Mouse (Mus musculus) lung, postnatal 10 days (tissue): ENCODE data around the gene Adam8.

Source experiments
- DNase-seq: peaks from one replicate; pipeline ENCODE4 v3.0.0; 2021

The Adam8 gene

GRCm38 (mm10) chr7:139992406-139992805 lies at the start of gene Adam8:
TSS of gene Adam8 (minus strand) at chr7:139992562.
- peak; percentile 50 for DNase-seq

- DNase-seq = no peak
Measured at GRCm38 (mm10) chr7:140037171-140037555, 44.8 kb upstream of the Adam8 start.

GRCm38 (mm10) chr7:140036281-140037170 lies 44.2 kb upstream of the Adam8 start, which contains the start of the genes Zfp511 and Tubgcp2:
TSS of gene Zfp511 (plus strand) at chr7:140036391.
TSS of gene Tubgcp2 (minus strand) at chr7:140036669.
- peak; percentile 98 for DNase-seq

DNA sequence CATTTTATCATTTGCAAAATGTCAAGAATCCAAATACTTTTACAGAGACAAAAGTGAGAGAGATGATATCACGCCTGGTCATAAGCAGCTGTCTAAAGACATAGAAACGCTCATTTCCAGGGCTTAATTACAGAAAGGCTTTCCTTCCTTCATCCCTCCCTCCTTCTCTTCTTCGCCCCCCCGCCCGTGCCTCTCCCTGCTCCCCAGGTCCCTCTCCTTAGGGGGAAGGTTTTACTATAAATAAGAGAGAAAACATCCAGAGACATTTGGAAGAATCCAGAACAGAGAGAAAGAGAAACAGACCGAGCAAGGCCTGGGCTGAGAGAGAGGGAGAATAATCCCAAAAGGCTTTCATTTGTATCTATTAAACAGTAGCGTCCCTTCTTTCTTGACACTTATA lies 43.1 kb upstream of the Adam8 start:
- DNase-seq = no peak

DNA sequence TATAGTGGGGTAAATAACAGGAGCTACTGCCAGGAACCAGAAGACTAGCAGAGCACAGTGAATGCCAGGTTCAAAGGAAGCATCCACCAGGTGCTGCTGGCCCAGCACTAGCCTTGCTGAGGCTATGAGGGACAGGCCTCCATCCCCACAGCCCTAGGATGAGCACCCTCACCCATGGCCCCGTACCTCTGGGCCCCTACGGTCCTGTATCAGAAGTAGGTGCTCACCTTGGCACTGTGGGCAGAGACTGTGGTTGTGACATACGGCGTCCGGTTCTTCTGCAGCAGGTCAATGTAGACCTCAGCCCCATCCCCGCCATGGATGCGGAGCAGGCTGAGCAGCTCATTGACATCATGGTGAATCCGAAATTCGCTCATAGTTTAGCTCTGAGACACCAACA lies 41.0 kb upstream of the Adam8 start:
- no peak for DNase-seq

DNA sequence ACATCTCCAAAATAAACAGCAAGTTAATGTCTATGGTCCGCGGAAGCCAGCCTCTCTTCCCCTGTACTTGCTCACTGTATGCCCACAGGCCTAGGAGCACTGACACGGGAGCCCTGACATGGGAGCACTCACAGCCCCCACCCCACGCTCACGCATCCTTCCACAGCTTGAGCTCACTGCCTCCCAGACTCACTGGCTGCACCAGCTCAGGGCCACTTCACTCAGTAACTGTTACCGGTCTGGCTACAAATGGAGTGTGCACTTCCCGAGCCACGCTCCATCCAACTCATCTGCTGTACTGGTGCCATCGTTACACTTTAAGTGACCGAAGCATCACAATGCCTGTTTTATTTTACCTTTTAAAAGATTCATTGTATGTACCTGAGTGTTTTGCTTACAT lies 40.0 kb upstream of the Adam8 start:
- no peak for DNase-seq

GRCm38 (mm10) chr7:140031771-140032170 lies 39.4 kb upstream of the Adam8 start:
- no peak for DNase-seq

DNA sequence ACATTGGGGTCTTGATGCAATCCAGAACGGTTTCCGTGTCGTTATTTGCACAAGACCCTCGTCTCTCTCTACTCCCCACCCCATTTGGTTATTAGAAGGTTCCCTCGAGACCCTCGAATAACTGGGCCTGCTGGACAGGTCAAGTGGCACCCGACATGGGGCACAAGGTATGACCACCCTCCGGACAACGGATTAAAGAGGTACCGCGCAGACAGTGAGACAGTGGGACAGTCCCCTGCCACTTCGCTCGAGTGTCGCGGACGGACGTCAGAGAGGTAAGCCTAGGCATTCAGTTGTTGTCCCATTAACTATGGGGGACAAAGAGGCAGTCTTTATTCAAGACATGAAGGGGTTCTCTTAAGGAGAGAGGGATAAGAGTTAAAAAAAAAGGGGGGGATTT lies 19.0 kb upstream of the Adam8 start:
- DNase-seq = no peak

DNA sequence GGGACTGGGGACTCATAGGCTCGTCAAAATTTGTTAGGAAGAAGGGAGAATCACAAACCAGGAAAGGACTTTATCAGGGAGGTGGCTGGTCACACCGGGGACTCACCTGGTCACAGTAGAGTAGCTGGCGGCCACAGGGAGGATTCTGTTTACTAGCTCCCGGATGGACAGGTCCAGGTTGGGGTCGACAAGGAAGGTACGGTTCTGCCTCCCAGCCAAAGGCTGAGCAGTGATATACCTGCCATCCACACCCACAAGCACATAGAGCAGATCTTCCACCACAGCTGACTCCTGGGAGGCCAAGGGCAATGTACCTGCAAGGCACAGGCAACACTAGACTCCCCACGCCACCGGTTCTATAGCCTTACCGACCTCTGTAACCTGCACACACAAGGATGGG lies 15.4 kb upstream of the Adam8 start:
- DNase-seq = no peak

DNA sequence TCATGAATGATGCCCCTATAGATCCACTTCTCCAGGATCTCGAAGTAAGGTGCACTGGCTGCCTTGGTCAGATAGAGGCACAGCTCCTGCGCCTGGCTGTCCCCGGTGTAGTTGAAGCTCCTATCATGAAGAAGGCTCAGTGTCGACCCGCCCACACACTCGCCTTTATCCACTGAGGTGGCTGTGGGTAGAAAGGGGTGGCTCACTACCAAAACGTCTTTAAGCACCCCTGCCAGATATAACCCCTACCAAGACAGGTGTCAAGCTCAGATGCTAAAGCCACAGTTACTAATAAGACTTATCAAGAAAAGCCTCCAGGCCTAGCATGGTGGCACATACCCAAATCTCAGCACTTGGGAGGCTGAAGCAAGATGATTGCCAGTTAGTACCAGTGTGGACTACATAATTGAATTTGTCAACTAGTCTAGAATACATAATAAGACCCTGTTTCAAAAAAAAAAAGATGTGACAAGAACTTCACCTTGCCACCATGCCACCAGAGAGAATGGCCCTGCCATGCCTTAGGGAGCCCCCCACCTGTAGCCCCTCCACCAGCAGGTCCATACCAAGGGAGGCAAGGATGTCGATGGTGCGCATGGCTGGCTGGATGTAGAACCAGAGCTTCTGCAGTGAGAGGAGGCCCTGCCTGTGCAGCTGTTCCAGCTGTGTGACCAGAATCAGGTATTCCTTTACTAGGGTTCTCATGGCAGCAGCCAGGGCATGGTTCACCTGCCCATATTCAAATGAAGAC lies 14.7 kb upstream of the Adam8 start:
- no peak for DNase-seq

GRCm38 (mm10) chr7:140004666-140005065 lies 12.3 kb upstream of the Adam8 start:
- no peak for DNase-seq

GRCm38 (mm10) chr7:140001086-140001740 lies 8.9 kb upstream of the Adam8 start:
- DNase-seq = no peak

- no peak for DNase-seq
Measured at GRCm38 (mm10) chr7:139998691-139999350, 6.5 kb upstream of the Adam8 start.

DNA sequence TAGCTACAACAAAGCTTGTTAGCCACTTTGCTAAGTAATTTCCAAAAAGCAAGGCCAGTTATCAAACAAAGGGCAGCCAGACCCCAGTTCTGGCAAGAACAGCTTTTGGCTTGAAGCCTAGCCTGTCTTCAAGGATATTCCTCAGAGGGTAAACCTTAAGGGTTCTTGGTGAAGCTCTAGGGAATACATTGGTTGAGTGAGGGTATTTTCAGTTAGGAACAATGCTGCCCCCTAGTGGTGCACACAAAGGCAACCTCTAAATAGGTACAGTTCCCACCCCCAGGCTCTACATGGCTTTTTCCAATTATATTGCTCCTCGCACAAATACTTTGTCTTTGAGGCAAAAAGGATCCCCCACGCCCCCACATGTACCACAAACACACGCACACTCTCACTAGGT lies 2.3 kb upstream of the Adam8 start:
- DNase-seq = peak; percentile 63

DNA sequence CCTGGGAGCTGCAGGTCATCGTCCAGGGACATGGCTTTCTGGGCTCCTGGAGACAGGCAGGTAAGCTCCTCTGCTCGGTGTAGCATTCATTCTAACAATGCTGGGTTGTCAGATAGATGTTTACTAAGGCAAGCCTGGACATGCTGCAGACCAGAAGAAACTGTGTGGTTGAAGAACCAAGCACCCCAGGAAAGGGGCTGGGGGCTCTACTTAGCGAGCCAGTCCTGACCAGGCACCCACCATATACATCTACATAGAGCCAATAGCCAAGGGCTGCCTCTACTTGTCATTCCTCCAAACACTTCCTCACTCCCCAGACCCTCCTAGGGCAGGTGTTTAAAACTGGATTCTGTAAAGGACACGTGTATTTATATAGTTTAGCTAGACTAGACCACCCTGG lies 1.8 kb upstream of the Adam8 start:
- DNase-seq = no peak

DNA sequence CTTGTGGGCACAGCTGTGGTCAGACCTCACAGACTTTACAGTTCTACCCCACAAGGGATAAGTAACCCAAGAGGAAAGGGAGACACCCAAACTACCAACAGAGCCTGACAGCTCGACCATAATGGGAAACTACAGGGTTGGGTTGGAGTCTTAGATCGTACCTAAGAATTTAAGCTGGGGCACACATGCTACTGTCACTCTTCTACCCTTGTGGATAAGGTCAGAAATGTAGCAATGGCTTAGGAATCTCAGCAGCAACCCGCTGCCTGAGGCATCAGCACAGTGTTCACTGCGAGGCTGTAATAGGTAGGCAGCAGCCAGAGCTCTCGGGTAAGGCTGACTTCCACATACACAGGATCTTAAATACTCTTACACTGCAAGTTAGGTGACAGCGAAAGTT lies 1.2 kb upstream of the Adam8 start:
- no peak for DNase-seq

GRCm38 (mm10) chr7:139990864-139991394 lies 1.4 kb downstream of the Adam8 start:
- no peak for DNase-seq

GRCm38 (mm10) chr7:139988272-139988671 lies 4.1 kb downstream of the Adam8 start:
- no peak for DNase-seq

GRCm38 (mm10) chr7:139984505-139984904 lies 7.9 kb downstream of the Adam8 start:
- DNase-seq = no peak

GRCm38 (mm10) chr7:139982058-139982457 lies 10.3 kb downstream of the Adam8 start:
- no peak for DNase-seq

- no peak for DNase-seq
Measured at GRCm38 (mm10) chr7:139980778-139981177, 11.6 kb downstream of the Adam8 start.

GRCm38 (mm10) chr7:139979011-139979719 lies 13.2 kb downstream of the Adam8 start:
- DNase-seq = no peak
